Mouse (Mus musculus): ENCODE data around the gene Mtg2. TPM values are rescaled to one million over a fixed set of nuclear protein-coding genes. Genes with fewer than 3 reads are reported as not detected.

Gene Mtg2
- total RNA-seq, 2 experiments from 2014 or later = 18.3 to 25.3 TPM

Other genes starting within 250 kb of the Mtg2 start
- gene Taf4, start 93.9 kb upstream of the Mtg2 start, total RNA-seq (2021) = 10 to 100 TPM; 21.3 to 22.4 TPM
- 100 to 1,000 TPM in 1 of 2 experiments, 10 to 100 TPM in 1; 97.5 to 105 TPM for gene Lsm14b, start 45.6 kb upstream of the Mtg2 start, total RNA-seq (2021)
- 100 to 1,000 TPM; 164 to 173 TPM for gene Psma7, start 28.2 kb upstream of the Mtg2 start, total RNA-seq (2021)
- gene Ss18l1, start 28.1 kb upstream of the Mtg2 start, total RNA-seq (2021) = 10 to 100 TPM; 42.2 to 43.7 TPM
- 10 to 100 TPM; 42.8 to 44.2 TPM for gene Hrh3, start 33.9 kb downstream of the Mtg2 start, total RNA-seq (2021)
- gene Osbpl2, start 48.7 kb downstream of the Mtg2 start, total RNA-seq (2021) = 10 to 100 TPM; 46.0 to 46.8 TPM
- 100 to 1,000 TPM in 1 of 2 experiments, 10 to 100 TPM in 1; 96.9 to 103 TPM for gene Adrm1, start 100.9 kb downstream of the Mtg2 start, total RNA-seq (2021)
- 10 to 100 TPM in 1 of 2 experiments, 1 to 10 TPM in 1; 6.5 to 11.0 TPM for gene Lama5, start 155.3 kb downstream of the Mtg2 start, total RNA-seq (2021)
- gene Rps21, start 186.8 kb downstream of the Mtg2 start, total RNA-seq (2021) = 100 to 1,000 TPM; 665 to 743 TPM
- 10 to 100 TPM; 29.9 to 32.1 TPM for gene Cables2, start 202.9 kb downstream of the Mtg2 start, total RNA-seq (2021)
- not detected for gene Rbbp8nl, start 219.3 kb downstream of the Mtg2 start, total RNA-seq (2021)

Data from layer of hippocampus, postnatal 36 days (tissue).